Mouse (Mus musculus): Measurements from ENCODE around the gene Ctf2.

DNA sequence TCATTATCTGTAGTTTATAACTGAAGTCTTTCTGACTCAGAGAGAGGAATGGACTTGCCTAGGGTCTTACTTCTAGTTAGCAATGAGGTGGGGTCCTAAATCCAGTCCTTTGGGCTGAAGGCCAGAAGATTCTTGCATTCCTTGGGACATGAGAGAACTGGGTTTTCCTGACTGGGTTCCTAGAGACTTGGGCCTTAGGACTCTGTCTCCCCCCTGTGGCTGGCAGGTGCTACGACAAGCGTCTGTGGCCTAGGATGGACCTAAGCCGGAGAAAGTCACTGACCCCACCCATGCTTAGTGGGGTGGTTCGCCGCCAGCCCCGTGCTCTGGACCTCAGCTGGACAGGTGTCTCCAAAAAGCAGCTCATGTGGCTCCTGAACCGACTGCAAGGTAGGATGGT is 29.1 kb upstream of the Ctf2 start:
- TF ChIP-seq CTCF (IDR thresholded peaks at IDR 0.05; ENCODE audit: low read depth, low read length) (peak; percentile 96), POLR2A (IDR thresholded peaks at IDR 0.05; ENCODE audit: extremely low read depth, insufficient read depth, low read length) (no peak)
